Mouse (Mus musculus) liver, embryonic 14.5 days (tissue): ENCODE results near the gene Pik3r2.

Experiments used
- CTCF ChIP-seq: IDR thresholded peaks from 2 replicates; pipeline ENCODE4 v1.5.1; 2016; ENCODE audit warnings: antibody characterized with exemption, low read depth, control low read depth
- EP300 ChIP-seq: IDR thresholded peaks from 2 replicates; pipeline ENCODE4 v1.6.1; 2016; ENCODE audit warnings: antibody characterized with exemption, low read depth

GRCm38 (mm10) chr8:70763354-70763753 lies 13.2 kb downstream of the Pik3r2 start:
- peak; percentile 95 for TF ChIP-seq CTCF
- no peak for TF ChIP-seq EP300
